ENCODE assay signal across 8 mouse cellular contexts in genomic region chr13:69810936-69811680, GRCm38 (mm10). TPM values are rescaled to one million over a fixed set of nuclear protein-coding genes. Genes with fewer than 3 reads are reported as not detected.
DNase-seq lines count a peak whose midpoint lies in the region; ATAC-seq and TF ChIP-seq lines count a peak whose summit lies in the region.

No protein-coding gene starts in this region.

- peaks cover 19% of the 10 kb centered on the region for H3K4me1 ChIP-seq in E14TG2a.4 (replicated peaks; ENCODE audit: low read depth, low read length)
- peaks cover 19% of the 10 kb centered on the region for H3K4me1 ChIP-seq in heart, embryonic 16.5 days (ENCODE audit: control insufficient read depth, insufficient read depth, low read length)
- peaks cover 14% of the 10 kb centered on the region for H3K4me1 ChIP-seq in thymus, adult 2 months (replicated peaks; ENCODE audit: control insufficient read depth, insufficient read depth, low read length)

- no peak overlapping the region for H3K27ac ChIP-seq in heart, embryonic 16.5 days (ENCODE audit: low read length)
- no peak overlapping the region for H3K27ac ChIP-seq in macrophage
- no peak overlapping the region for H3K27ac ChIP-seq in thymus, adult 2 months (ENCODE audit: control insufficient read depth, insufficient read depth, low read length)

- 0 out of 2 replicates have a peak, but pooled peaks have one; percentile 25 for ATAC-seq in heart, embryonic 16.5 days (replicated peaks; ENCODE audit: extremely low read depth, insufficient read depth, low FRiP score)

- WGBS in heart, embryonic 16.5 days, result 67% methylated on average over 14 of the region's 14 CpGs
- WGBS in macrophage (ENCODE audit: missing documents), result 91% methylated on average over 14 of the region's 14 CpGs
- WGBS in thymus, adult 2 months, result 82% methylated on average over 14 of the region's 14 CpGs

- H3K4me3 ChIP-seq in E14TG2a.4 (replicated peaks; ENCODE audit: low read length) (peak overlapping the region; percentile 97), macrophage (ENCODE audit: inconsistent target) (peak overlapping the region; percentile 95)
- peak overlapping the region; percentile 98 for H3K4me3 ChIP-seq in heart, embryonic 16.5 days (ENCODE audit: low read length)
- H3K4me3 ChIP-seq in thymus, adult 2 months (ENCODE audit: control insufficient read depth, insufficient read depth, low read length), result no peak overlapping the region

- peak; percentile 22 for DNase-seq in cerebellum, adult 9-11 months
- no peak for DNase-seq in cerebellum, adult 9-10 months
- DNase-seq in thymus, adult 2 months, result no peak
- DNase-seq in gastrocnemius, adult 8-10 months (ENCODE audit: low spot score in 2 of 2), result no peak
- no peak for DNase-seq in frontal cortex, postnatal 14 days (ENCODE audit: low spot score in 2 of 2)

- no peak for TF ChIP-seq POLR2A in thymus, adult 2 months (IDR thresholded peaks at IDR 0.05; ENCODE audit: control insufficient read depth, extremely low read depth, insufficient read depth, low read length, poor library complexity)

- H3K79me2 ChIP-seq in macrophage (ENCODE audit: inconsistent target), result peaks cover 21% of the 10 kb centered on the region

- H3K9me3 ChIP-seq in E14TG2a.4 (ENCODE audit: low read length), result no peaks in the 10 kb centered on the region
- no peaks in the 10 kb centered on the region for H3K9me3 ChIP-seq in heart, embryonic 16.5 days (replicated peaks; ENCODE audit: control insufficient read depth, low read length)

- H3K4me2 ChIP-seq in heart, embryonic 16.5 days (ENCODE audit: low read depth, low read length), result peak overlapping the region; percentile 99

- H3K27me3 ChIP-seq in E14TG2a.4 (ENCODE audit: insufficient read depth, low read length), result no peaks in the 10 kb centered on the region
- H3K27me3 ChIP-seq in heart, embryonic 16.5 days (ENCODE audit: control insufficient read depth, insufficient read depth, low read length), result no peaks in the 10 kb centered on the region
- no peaks in the 10 kb centered on the region for H3K27me3 ChIP-seq in thymus, adult 2 months (ENCODE audit: control insufficient read depth, insufficient read depth, low read length)

- no peak for TF ChIP-seq CTCF in E14TG2a.4 (conservative IDR thresholded peaks at IDR 0.05; ENCODE audit: low read length)
- no peak for TF ChIP-seq CTCF in thymus, adult 2 months (IDR thresholded peaks at IDR 0.05; ENCODE audit: borderline replicate concordance, control insufficient read depth, extremely low read depth, insufficient read depth, low read length, poor library complexity)

- peaks cover 47% of the 10 kb centered on the region for H3K36me3 ChIP-seq in E14TG2a.4 (ENCODE audit: insufficient read depth, low read length)
- peaks cover 33% of the 10 kb centered on the region for H3K36me3 ChIP-seq in heart, embryonic 16.5 days (ENCODE audit: control insufficient read depth, insufficient read depth)
- H3K36me3 ChIP-seq in macrophage (ENCODE audit: inconsistent target), result peaks cover 32% of the 10 kb centered on the region
- H3K36me3 ChIP-seq in thymus, adult 2 months (ENCODE audit: control insufficient read depth, insufficient read depth, low read length), result peaks cover 31% of the 10 kb centered on the region

- H3K9ac ChIP-seq in heart, embryonic 16.5 days (ENCODE audit: low read length), result 0 out of 2 replicates have a peak overlapping the region, but pooled peaks have one; percentile 2

RNA-seq across cellular contexts. Expression of gene Med10, which starts 8.9 kb away (rescaled TPM):
- 106 and 109 TPM in 2 replicates for polyA plus RNA-seq in heart, embryonic 16.5 days (2015; fragmentation: Nextera tagmentation; extraction: Ambion mirVana)
- total RNA-seq in macrophage (2018; cell fraction: chromatin; rRNA removed), result 10 to 100 TPM; 17.5 to 50.3 (median 33.4) TPM
- 10 to 100 TPM; 49.5 to 91.4 (median 68.5) TPM for total RNA-seq in macrophage (2018; cell fraction: cytosol; rRNA removed)
- 10 to 100 TPM; 23.4 to 70.5 (median 42.7) TPM for total RNA-seq in macrophage (2018; cell fraction: nucleus; rRNA removed)
- polyA plus RNA-seq in macrophage (2018), result 49.1 to 58.0 TPM (median 55.1 TPM) in 3 replicates
- polyA plus RNA-seq in thymus, adult 2 months (2012; rRNA removed), result 69.3 and 75.0 TPM in 2 replicates
- total RNA-seq in gastrocnemius, adult 8-10 months (2022), result 10 to 100 TPM in 2 of 4 experiments, 1 to 10 TPM in 2; 8.2 to 14.4 (median 11.4) TPM
